Mouse (Mus musculus) E14TG2a.4 (cell line): Measurements from ENCODE around the gene Zfand3.

Experiments
- CTCF ChIP-seq: conservative IDR thresholded peaks from 2 replicates; pipeline ENCODE4 v1.5.1; 2014; ENCODE audit warnings: low read length
- POU5F1 ChIP-seq: IDR thresholded peaks from 2 replicates; pipeline ENCODE4 v1.6.1; 2014; ENCODE audit warnings: low read length, borderline replicate concordance

- no peak for TF ChIP-seq CTCF
- TF ChIP-seq POU5F1: no peak
Measured at GRCm38 (mm10) chr17:30097677-30098076, 93.1 kb downstream of the Zfand3 start.
